Mouse (Mus musculus) heart, adult 10 weeks (tissue): ENCODE measurements around the gene Gm29049. TPM values are rescaled to one million over a fixed set of nuclear protein-coding genes. Genes with fewer than 3 reads are reported as not detected.

Experiments used
- polyA plus RNA-seq: library from polyadenylated mRNA; stranded (reverse); fragments of 350-450 nt; fragmentation: Illumina TruSeq; extraction: RNeasy Lipid Tissue Mini Kit (QIAGEN cat#74804); gene quantifications from one replicate; pipeline ENCODE4 v1.2.3, GENCODE M21; 2014; ENCODE audit warnings: low read depth, low replicate concordance

Gm29049 gene
- polyA plus RNA-seq, result not detected

DNA sequence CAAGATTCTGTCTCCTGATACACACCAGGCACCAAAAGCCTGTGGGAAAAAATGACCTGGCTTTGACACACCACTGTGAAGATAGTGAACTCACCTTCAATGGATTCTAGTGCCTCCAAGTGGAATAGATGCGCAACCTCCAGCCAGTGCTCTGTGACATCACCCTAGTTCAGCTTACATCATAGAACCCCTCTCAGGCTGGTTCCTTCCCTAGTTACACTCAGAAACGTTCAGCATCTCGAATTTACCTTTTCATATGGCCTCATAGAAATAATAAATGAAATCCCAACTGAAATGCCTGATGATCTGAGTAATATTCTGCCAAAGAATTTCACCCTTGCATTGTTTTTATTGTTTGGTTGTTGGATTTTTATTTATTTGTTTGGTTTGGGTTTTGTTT lies at the start of gene Gm29049:
Gene Gm29049 (minus strand): TSS at position 101 of the 400 bp plus-strand sequence.

Other genes with a start within 250 kb of the Gm29049 start
- gene Gm20825, start 74.3 kb upstream of the Gm29049 start, polyA plus RNA-seq, result not detected